Mouse (Mus musculus) liver, adult 2 months (tissue): ENCODE measurements around the gene Gm20388. TPM values are rescaled to one million over a fixed set of nuclear protein-coding genes. Genes with fewer than 3 reads are reported as not detected.

ENCODE experiments used
- DNase-seq: peaks from one replicate; pipeline ENCODE4 v3.0.0-alpha.2; 2011; ENCODE audit warnings: low read depth, low spot score; ENCODE audit errors: extremely low read depth
- H3K27ac ChIP-seq: fragments of 200-500 bp; replicated peaks from 2 replicates; pipeline ENCODE4 v1.5.1; 2012; ENCODE audit warnings: low read depth, mild to moderate bottlenecking, control low read depth, inconsistent platforms, low read length; ENCODE audit not compliant: insufficient read depth
- H3K27me3 ChIP-seq: fragments of 200-500 bp; 2 replicates; pipeline ENCODE4 v1.6.1; 2012; ENCODE audit warnings: mild to moderate bottlenecking, moderate library complexity, low read length, inconsistent platforms; ENCODE audit not compliant: control insufficient read depth, insufficient read depth
- H3K36me3 ChIP-seq: fragments of 200-500 bp; 2 replicates; pipeline ENCODE4 v1.6.1; 2012; ENCODE audit warnings: low read length, inconsistent platforms; ENCODE audit not compliant: control insufficient read depth, insufficient read depth
- H3K4me1 ChIP-seq: fragments of 200-500 bp; 2 replicates; pipeline ENCODE4 v1.6.1; 2011; ENCODE audit warnings: low read length; ENCODE audit not compliant: control insufficient read depth, insufficient read depth
- H3K4me3 ChIP-seq: fragments of 200-500 bp; 2 replicates; pipeline ENCODE4 v1.5.1; 2011; ENCODE audit warnings: low read depth, mild to moderate bottlenecking, control low read depth, low read length, moderate library complexity; ENCODE audit not compliant: insufficient read depth
- H3K79me2 ChIP-seq: fragments of 200-500 bp; 2 replicates; pipeline ENCODE4 v1.6.1; 2012; ENCODE audit warnings: inconsistent platforms, mild to moderate bottlenecking, low read length, moderate library complexity; ENCODE audit not compliant: control insufficient read depth, insufficient read depth
- H3K9ac ChIP-seq: fragments of 200-500 bp; 2 replicates; pipeline ENCODE4 v1.6.1; 2012; ENCODE audit warnings: low read depth, mild to moderate bottlenecking, control low read depth, inconsistent platforms, low read length
- CTCF ChIP-seq: fragments of 200-500 bp; IDR thresholded peaks from 2 replicates; pipeline ENCODE4 v1.5.1; 2011; ENCODE audit warnings: low read depth, low read length, control low read depth
- POLR2A ChIP-seq: fragments of 200-500 bp; IDR thresholded peaks from 2 replicates; pipeline ENCODE4 v1.6.1; 2011; ENCODE audit warnings: low read length, control low read depth; ENCODE audit not compliant: insufficient read depth; ENCODE audit errors: extremely low read depth
- WGBS: fragments of 180-500 bp; shearing (Covaris S2); methylation state at CpG from one replicate; pipeline ENCODE4 v1.1.7; 2018; 5-methylcytosine and 5-hydroxymethylcytosine counted together
- polyA plus RNA-seq: library from polyadenylated mRNA; depleted of rRNA; stranded (reverse); fragments of >200 nt; gene quantifications from 2 replicates; pipeline ENCODE4 v1.2.3, GENCODE M21; 2012
- total RNA-seq: library from RNA; depleted of rRNA; stranded (reverse); fragments of >200 nt; gene quantifications from 2 replicates; pipeline ENCODE4 v1.2.3, GENCODE M21; 2014

Gm20388 gene
- total and polyA plus RNA-seq, 2 experiments, result 6.4 to 19.9 TPM

DNA sequence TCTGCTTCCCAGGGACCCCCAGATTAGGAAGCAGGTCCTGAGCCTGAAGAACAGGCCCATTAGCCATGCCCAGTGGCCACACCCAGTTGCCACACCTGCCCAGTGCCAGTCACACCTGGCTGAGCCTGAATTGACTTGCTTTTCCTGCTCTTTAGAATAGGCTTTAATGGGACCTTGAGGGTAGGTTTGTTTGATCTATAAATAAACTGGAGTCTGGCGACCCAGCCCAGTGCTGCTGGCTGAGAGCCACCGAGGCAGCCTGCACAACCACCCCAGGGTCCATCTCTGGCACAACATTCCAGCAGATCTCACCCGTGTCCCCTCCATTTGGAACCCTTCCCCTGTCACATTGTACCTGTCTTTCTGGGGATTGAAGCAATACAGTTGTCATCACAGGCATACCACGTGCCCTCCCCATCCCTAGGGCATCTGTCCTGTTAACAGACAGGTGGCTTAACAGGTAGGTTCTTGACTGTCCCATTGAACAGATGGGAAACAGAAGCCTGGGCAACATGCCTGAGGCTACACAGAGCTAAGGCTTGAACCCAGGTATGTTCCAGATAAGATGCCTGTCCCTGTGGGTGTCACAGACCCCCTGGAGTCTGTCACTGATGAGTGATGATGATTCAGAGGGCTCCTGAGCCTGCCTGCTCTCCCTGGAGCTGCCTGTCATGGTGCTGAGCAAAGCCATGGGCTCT, 531.8 kb downstream of the Gm20388 start:
- Histone ChIP-seq H3K9ac (no peak overlapping the region; the same call in 1 of the 2 replicates), H3K27me3 (no peaks in the 10 kb centered on the region), H3K36me3 (no peaks in the 10 kb centered on the region), H3K79me2 (no peaks in the 10 kb centered on the region), H3K27ac (peak overlapping the region; percentile 58), H3K4me3 (no peak overlapping the region), H3K4me1 (peaks cover 29% of the 10 kb centered on the region)
- no peak for TF ChIP-seq CTCF
- no peak for TF ChIP-seq POLR2A
- peak; percentile 45 for DNase-seq
- 11% methylated on average over 4 of the region's 4 CpGs for WGBS

DNA sequence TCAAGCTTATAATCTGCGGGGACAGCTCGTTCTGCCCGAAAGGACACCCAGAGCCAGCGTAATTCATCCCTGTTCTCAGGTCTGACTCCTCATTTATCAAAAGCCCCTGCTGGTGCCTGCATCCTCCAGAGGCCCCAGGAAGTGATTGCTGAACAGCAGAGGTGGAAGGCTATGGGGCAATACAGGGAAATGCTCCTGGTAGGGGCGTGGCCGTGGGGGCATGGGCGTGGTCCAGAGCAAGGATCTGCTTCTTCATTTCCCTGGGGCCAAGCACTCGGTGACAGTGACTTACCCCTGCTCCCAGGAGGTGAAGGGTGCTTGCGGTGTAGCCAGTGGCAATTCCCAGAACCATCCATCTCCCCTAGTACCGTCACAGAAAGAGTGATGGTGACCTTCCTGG, 534.6 kb downstream of the Gm20388 start:
- 78% methylated on average over 10 of the region's 10 CpGs for WGBS
- H3K27ac ChIP-seq, result no peak overlapping the region
- no peaks in the 10 kb centered on the region for H3K27me3 ChIP-seq
- no peak overlapping the region for H3K4me3 ChIP-seq
- H3K4me1 ChIP-seq, result peaks cover 29% of the 10 kb centered on the region
- no peak for DNase-seq
- no peaks in the 10 kb centered on the region for H3K79me2 ChIP-seq
- H3K9ac ChIP-seq, result no peak overlapping the region
- no peak for TF ChIP-seq POLR2A
- TF ChIP-seq CTCF, result no peak
- no peaks in the 10 kb centered on the region for H3K36me3 ChIP-seq

DNA sequence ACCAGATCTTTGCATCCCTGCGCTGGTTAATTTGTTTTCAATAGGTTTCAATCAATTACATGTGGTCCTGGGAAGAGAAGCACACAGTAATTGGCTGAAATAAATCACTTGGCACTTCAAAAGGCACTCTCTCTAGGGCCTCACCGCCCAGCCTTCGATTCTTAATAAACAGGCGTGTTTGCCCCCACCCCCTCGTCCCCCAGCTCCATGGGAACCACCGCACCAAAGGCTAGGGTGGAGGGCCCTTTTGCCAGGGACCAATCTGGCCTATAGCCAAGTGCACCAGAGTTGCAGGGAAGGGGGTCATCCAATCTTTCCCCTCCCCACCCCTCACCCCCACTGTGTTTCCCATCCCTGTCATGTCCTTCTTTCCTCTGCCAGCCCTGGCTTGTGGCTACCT, 537.5 kb downstream of the Gm20388 start:
- H3K27ac ChIP-seq, result no peak overlapping the region
- H3K9ac ChIP-seq, result no peak overlapping the region
- H3K79me2 ChIP-seq, result no peaks in the 10 kb centered on the region
- H3K4me3 ChIP-seq, result no peak overlapping the region
- H3K4me1 ChIP-seq, result peaks cover 12% of the 10 kb centered on the region
- no peak for DNase-seq
- 94% methylated on average over 6 of the region's 6 CpGs for WGBS
- no peaks in the 10 kb centered on the region for H3K36me3 ChIP-seq
- TF ChIP-seq CTCF (no peak), POLR2A (no peak)
- no peaks in the 10 kb centered on the region for H3K27me3 ChIP-seq

DNA sequence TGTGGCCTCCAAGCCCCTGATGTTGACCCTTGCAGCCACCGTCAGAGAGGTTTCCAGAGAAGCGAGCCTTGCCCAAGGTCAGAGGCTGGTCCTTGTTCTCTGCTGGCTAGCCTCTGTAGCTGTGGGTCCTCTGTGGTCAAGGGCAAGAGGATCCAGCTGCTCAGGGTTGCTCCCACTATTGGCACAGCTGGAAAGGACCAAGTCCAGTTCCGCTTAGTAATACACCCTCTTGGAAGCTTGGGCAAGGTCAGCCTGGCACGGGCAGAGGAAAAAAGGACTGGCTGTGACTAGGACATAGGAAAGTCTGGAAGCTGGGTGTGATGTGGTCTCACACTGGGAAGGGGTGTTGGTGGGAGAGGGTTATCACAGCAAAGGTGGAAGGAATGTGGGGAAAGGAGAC, 538.5 kb downstream of the Gm20388 start:
- H3K79me2 ChIP-seq, result no peaks in the 10 kb centered on the region
- peak overlapping the region; percentile 61 for H3K27ac ChIP-seq
- peaks cover 12% of the 10 kb centered on the region for H3K4me1 ChIP-seq
- DNase-seq, result peak; percentile 95
- no peak for TF ChIP-seq POLR2A
- TF ChIP-seq CTCF, result no peak
- no peaks in the 10 kb centered on the region for H3K27me3 ChIP-seq
- no peak overlapping the region for H3K9ac ChIP-seq
- 31% methylated on average over 4 of the region's 4 CpGs for WGBS
- H3K36me3 ChIP-seq, result no peaks in the 10 kb centered on the region
- no peak overlapping the region for H3K4me3 ChIP-seq

DNA sequence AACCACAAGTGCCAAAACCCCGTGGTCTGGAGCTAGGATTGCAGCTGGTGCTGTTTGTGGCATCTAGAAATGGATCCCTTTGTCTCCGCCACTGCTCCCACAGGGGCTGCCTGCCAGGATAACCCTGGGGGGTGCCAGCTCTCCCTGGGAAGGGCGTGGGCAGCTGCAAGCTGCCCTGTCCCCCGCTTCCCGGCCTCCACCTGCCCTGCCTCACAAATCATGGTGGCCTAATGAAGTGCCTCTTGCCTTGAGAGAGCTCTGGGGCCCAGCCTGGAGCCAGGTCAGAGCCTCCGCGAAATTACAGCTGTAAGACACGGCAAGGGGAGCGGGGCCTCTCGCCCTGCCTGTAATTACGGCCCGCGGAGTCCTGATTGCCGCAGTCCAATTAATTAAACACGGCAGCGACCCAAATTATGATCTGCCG, 539.0 kb downstream of the Gm20388 start:
- Histone ChIP-seq H3K36me3 (no peaks in the 10 kb centered on the region), H3K4me1 (peaks cover 12% of the 10 kb centered on the region), H3K79me2 (no peaks in the 10 kb centered on the region), H3K9ac (no peak overlapping the region), H3K27me3 (no peaks in the 10 kb centered on the region), H3K4me3 (no peak overlapping the region), H3K27ac (peak overlapping the region; percentile 61)
- no peak for TF ChIP-seq CTCF
- no peak for TF ChIP-seq POLR2A
- WGBS, result 77% methylated on average over 17 of the region's 17 CpGs
- DNase-seq, result no peak

DNA sequence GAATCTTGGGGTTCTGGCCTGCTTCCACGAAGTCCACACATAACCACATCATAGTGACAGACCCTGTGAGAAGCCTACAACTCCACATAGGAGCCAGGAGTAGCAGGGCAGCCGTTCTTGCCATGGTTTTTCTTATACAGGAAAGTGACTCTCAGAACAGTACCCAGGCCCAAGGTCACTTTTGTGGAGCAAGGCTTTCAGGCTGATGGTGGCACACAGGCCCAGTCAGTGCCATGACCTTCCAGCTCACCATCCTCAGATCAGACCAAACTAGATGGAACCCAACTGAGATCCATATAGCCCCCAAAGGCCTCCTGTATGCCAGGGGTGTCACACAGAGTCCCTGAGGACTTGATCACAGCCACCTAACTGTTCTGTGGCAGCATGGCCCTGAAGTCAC, 541.5 kb downstream of the Gm20388 start:
- Histone ChIP-seq H3K36me3 (no peaks in the 10 kb centered on the region), H3K79me2 (no peaks in the 10 kb centered on the region), H3K4me1 (peaks cover 9% of the 10 kb centered on the region), H3K27ac (no peak overlapping the region), H3K27me3 (no peaks in the 10 kb centered on the region), H3K4me3 (no peak overlapping the region), H3K9ac (no peak overlapping the region)
- TF ChIP-seq CTCF, result no peak
- no peak for TF ChIP-seq POLR2A
- DNase-seq, result no peak
- 86% methylated on average over 2 of the region's 2 CpGs for WGBS
